Mouse (Mus musculus) heart, embryonic 16.5 days (tissue): ENCODE results near the gene Tmem220. TPM values are rescaled to one million over a fixed set of nuclear protein-coding genes. Genes with fewer than 3 reads are reported as not detected.
"Not testable (repeated sequence)": the region's sequence is repeated elsewhere in the genome, so short reads cannot be mapped to it uniquely, and the experiment has no call there.

Experiments
- ATAC-seq: fragments of 200-750 bp; cut with Nextera tagmentation; replicated peaks from 2 replicates; pipeline ENCODE4 v1.8.0; 2017; ENCODE audit warnings: moderate number of reproducible peaks; ENCODE audit not compliant: insufficient read depth, low FRiP score; ENCODE audit errors: extremely low read depth
- H3K27ac ChIP-seq: fragments of 300-500 bp; sonication (generic); 2 replicates; pipeline ENCODE4 v1.5.1; 2014; ENCODE audit warnings: mild to moderate bottlenecking, low read length, control low read depth, moderate library complexity
- H3K27me3 ChIP-seq: fragments of 300-500 bp; sonication (generic); 2 replicates; pipeline ENCODE4 v1.6.1; 2014; ENCODE audit warnings: low read length, mixed read lengths; ENCODE audit not compliant: control insufficient read depth, insufficient read depth
- H3K36me3 ChIP-seq: fragments of 300-500 bp; sonication (generic); 2 replicates; pipeline ENCODE4 v1.6.1; 2014; ENCODE audit not compliant: control insufficient read depth, insufficient read depth
- H3K4me1 ChIP-seq: fragments of 300-500 bp; sonication (generic); 2 replicates; pipeline ENCODE4 v1.6.1; 2014; ENCODE audit warnings: low read length, mixed read lengths; ENCODE audit not compliant: control insufficient read depth, insufficient read depth
- H3K4me2 ChIP-seq: fragments of 300-500 bp; sonication (generic); 2 replicates; pipeline ENCODE4 v1.6.1; 2014; ENCODE audit warnings: low read depth, mild to moderate bottlenecking, control low read depth, low read length
- H3K4me3 ChIP-seq: fragments of 300-500 bp; sonication (generic); 2 replicates; pipeline ENCODE4 v1.5.1; 2014; ENCODE audit warnings: mild to moderate bottlenecking, control low read depth, low read length
- H3K9ac ChIP-seq: fragments of 300-500 bp; sonication (generic); 2 replicates; pipeline ENCODE4 v1.6.1; 2014; ENCODE audit warnings: low read length, control low read depth
- H3K9me3 ChIP-seq: fragments of 300-500 bp; sonication (generic); replicated peaks from 2 replicates; pipeline ENCODE4 v1.6.1; 2016; ENCODE audit warnings: low read length; ENCODE audit not compliant: control insufficient read depth
- WGBS: fragments of 180-500 bp; shearing (Covaris S2); extraction: QIAGEN DNeasy Blood & Tissue Kit; methylation state at CpG from one replicate; pipeline ENCODE4 v1.1.7; 2014; 5-methylcytosine and 5-hydroxymethylcytosine counted together
- polyA plus RNA-seq: library from polyadenylated mRNA; unstranded; fragments of >200 nt; fragmentation: Nextera tagmentation; extraction: Ambion mirVana; gene quantifications from 2 replicates; pipeline ENCODE4 v1.2.1, GENCODE M21; 2015

Gene Tmem220
- polyA plus RNA-seq, 1 experiment from 2014 or later = 1.5 TPM

GRCm38 (mm10) chr11:67010430-67010829 is 14.5 kb upstream of the Tmem220 start:
- Histone ChIP-seq H3K36me3 (no peaks in the 10 kb centered on the region), H3K4me1 (0 out of 2 replicates have a peak, but pooled peaks cover 3% of the 10 kb centered on the region), H3K4me3 (no peak overlapping the region), H3K9ac (no peak overlapping the region), H3K27ac (no peak overlapping the region), H3K27me3 (no peaks in the 10 kb centered on the region), H3K9me3 (no peaks in the 10 kb centered on the region), H3K4me2 (peak overlapping the region; percentile 32)
- no peak for ATAC-seq
- WGBS = 8% methylated on average over 8 of the region's 8 CpGs

- Histone ChIP-seq H3K9ac (no peak overlapping the region), H3K27me3 (no peaks in the 10 kb centered on the region), H3K9me3 (no peaks in the 10 kb centered on the region), H3K4me2 (no peak overlapping the region), H3K27ac (no peak overlapping the region), H3K4me1 (0 out of 2 replicates have a peak, but pooled peaks cover 3% of the 10 kb centered on the region), H3K36me3 (no peaks in the 10 kb centered on the region), H3K4me3 (no peak overlapping the region)
- no peak for ATAC-seq
- WGBS = 68% methylated on average over 4 of the region's 4 CpGs
These were observed 13.3 kb upstream of the Tmem220 start for GRCm38 (mm10) chr11:67011635-67012034.

GRCm38 (mm10) chr11:67017801-67018591 is 7.0 kb upstream of the Tmem220 start:
- Histone ChIP-seq H3K27ac (no peak overlapping the region), H3K9me3 (no peaks in the 10 kb centered on the region), H3K27me3 (no peaks in the 10 kb centered on the region), H3K4me3 (no peak overlapping the region), H3K4me2 (no peak overlapping the region), H3K4me1 (peaks cover 6% of the 10 kb centered on the region; the same call in 1 of the 2 replicates), H3K9ac (no peak overlapping the region), H3K36me3 (no peaks in the 10 kb centered on the region)
- no peak; the same call in 1 of the 2 replicates for ATAC-seq
- 22% methylated on average over 12 of the region's 12 CpGs for WGBS

GRCm38 (mm10) chr11:67019711-67020475 is 5.1 kb upstream of the Tmem220 start:
- H3K4me1 ChIP-seq = peaks cover 9% of the 10 kb centered on the region; the same call in 1 of the 2 replicates
- no peak overlapping the region for H3K27ac ChIP-seq
- no peaks in the 10 kb centered on the region for H3K27me3 ChIP-seq
- H3K9ac ChIP-seq = no peak overlapping the region
- no peaks in the 10 kb centered on the region for H3K9me3 ChIP-seq
- no peaks in the 10 kb centered on the region for H3K36me3 ChIP-seq
- no peak overlapping the region for H3K4me2 ChIP-seq
- 52% methylated on average over 7 of the region's 7 CpGs for WGBS
- no peak for ATAC-seq
- no peak overlapping the region for H3K4me3 ChIP-seq

GRCm38 (mm10) chr11:67020948-67021347 is 4.0 kb upstream of the Tmem220 start:
- no peak overlapping the region for H3K27ac ChIP-seq
- H3K9me3 ChIP-seq = no peaks in the 10 kb centered on the region
- peak overlapping the region; percentile 65 for H3K4me2 ChIP-seq
- no peak overlapping the region for H3K9ac ChIP-seq
- peak overlapping the region; percentile 30 for H3K4me3 ChIP-seq
- 2% methylated on average over 12 of the region's 12 CpGs for WGBS
- no peak for ATAC-seq
- peaks cover 9% of the 10 kb centered on the region; the same call in 1 of the 2 replicates for H3K4me1 ChIP-seq
- no peaks in the 10 kb centered on the region for H3K27me3 ChIP-seq
- no peaks in the 10 kb centered on the region for H3K36me3 ChIP-seq

GRCm38 (mm10) chr11:67022354-67023115 is 2.4 kb upstream of the Tmem220 start:
- Histone ChIP-seq H3K27ac (no peak overlapping the region), H3K9me3 (no peaks in the 10 kb centered on the region), H3K4me1 (peaks cover 9% of the 10 kb centered on the region; the same call in 1 of the 2 replicates), H3K4me2 (no peak overlapping the region), H3K9ac (no peak overlapping the region), H3K36me3 (no peaks in the 10 kb centered on the region), H3K27me3 (no peaks in the 10 kb centered on the region), H3K4me3 (no peak overlapping the region)
- ATAC-seq = no peak
- WGBS = 71% methylated on average over 13 of the region's 13 CpGs

- not testable (repeated sequence) for H3K9ac ChIP-seq, H3K4me3 ChIP-seq, H3K36me3 ChIP-seq, H3K4me2 ChIP-seq, ATAC-seq, H3K9me3 ChIP-seq, H3K27me3 ChIP-seq, H3K27ac ChIP-seq, H3K4me1 ChIP-seq
- 32% methylated on average over 1 of the region's 1 CpGs for WGBS
These were observed 1.8 kb upstream of the Tmem220 start for GRCm38 (mm10) chr11:67023191-67023590.

GRCm38 (mm10) chr11:67023802-67024340 is 1.1 kb upstream of the Tmem220 start:
- no peak overlapping the region for H3K4me3 ChIP-seq
- H3K27ac ChIP-seq = no peak overlapping the region
- H3K27me3 ChIP-seq = no peaks in the 10 kb centered on the region
- H3K36me3 ChIP-seq = no peaks in the 10 kb centered on the region
- 54% methylated on average over 6 of the region's 6 CpGs for WGBS
- H3K4me2 ChIP-seq = peak overlapping the region; percentile 92; the same call in 1 of the 2 replicates
- ATAC-seq = no peak
- H3K4me1 ChIP-seq = peaks cover 9% of the 10 kb centered on the region; the same call in 1 of the 2 replicates
- H3K9ac ChIP-seq = no peak overlapping the region; the same call in 1 of the 2 replicates
- H3K9me3 ChIP-seq = no peaks in the 10 kb centered on the region
